Mouse (Mus musculus): Measurements from ENCODE around the gene Tepp. TPM values are rescaled to one million over a fixed set of nuclear protein-coding genes. Genes with fewer than 3 reads are reported as not detected.

The Tepp gene
- polyA plus RNA-seq (2015; fragmentation: Nextera tagmentation; extraction: Ambion mirVana) = 1.5 TPM in 1 of 2 replicates, not detected in the other

DNA sequence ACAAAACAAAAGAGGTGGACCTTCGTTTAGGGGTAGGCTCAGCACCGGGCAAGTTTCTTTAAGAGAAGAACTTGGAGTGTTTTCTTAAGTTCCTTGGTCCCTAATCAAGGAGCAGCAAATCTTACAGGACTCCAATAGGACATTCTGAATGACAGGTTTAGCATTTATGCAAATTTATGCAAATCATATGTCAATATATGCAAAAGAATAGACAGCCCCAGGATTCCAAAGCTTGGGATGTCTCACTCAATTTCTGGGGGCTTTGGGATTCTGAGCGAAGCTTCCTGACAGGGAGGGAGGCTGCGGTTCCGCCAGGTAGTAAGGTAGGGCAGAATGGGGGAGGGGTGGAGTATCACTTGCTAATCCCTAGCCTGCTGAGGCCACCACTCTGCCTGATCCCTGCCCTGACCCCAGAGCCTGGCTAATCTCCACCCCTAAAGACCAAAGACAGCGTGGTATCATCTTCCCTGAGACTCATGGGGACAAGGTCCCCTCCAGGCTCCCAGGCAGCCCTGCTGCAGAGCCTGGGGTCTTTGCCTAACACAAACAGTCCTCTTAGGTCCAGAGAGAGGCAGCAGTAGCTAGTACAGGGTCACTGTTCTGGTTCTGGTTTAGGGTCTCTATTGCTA, at the start of gene Tepp:
TSS of gene Tepp (plus strand) at position 225 of the 629 bp plus-strand sequence.
- H3K4me2 ChIP-seq (ENCODE audit: low read length) = peak within 1 kb of the TSS; percentile 16
- peak; percentile 64 for ATAC-seq
- no peak within 1 kb of the TSS for H3K27ac ChIP-seq (ENCODE audit: low read length)

DNA sequence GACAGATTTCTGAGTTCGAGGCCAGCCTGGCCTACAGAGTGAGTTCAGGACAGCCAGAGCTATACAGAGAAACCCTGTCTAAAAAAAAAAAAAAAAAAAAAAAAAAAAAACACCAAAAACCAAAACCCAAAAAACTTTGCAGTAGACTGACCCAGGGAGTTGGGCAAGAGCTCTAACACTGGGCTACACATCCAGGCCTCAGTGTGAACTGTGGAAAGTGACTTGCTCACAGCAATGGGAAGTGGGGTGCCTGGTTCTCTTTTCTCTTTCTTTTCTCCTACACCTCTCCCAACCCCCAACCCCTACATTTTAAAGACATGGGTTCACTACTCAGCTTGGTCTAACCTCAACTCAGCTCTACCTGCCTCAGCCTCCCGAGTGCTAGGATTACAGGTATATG, 48.2 kb upstream of the Tepp start:
- Histone ChIP-seq H3K9me3 (ENCODE audit: control insufficient read depth, low read length) (no peaks in the 10 kb centered on the region), H3K27me3 (replicated peaks; ENCODE audit: control insufficient read depth, insufficient read depth, low read length) (no peaks in the 10 kb centered on the region), H3K9ac (replicated peaks; ENCODE audit: low read depth, low read length) (no peak overlapping the region), H3K4me1 (replicated peaks; ENCODE audit: control insufficient read depth, insufficient read depth, low read length) (no peaks in the 10 kb centered on the region), H3K36me3 (ENCODE audit: control insufficient read depth, insufficient read depth) (no peaks in the 10 kb centered on the region), H3K27ac (ENCODE audit: low read length) (no peak overlapping the region), H3K4me2 (ENCODE audit: low read length) (no peak overlapping the region), H3K4me3 (replicated peaks; ENCODE audit: low read length) (no peak overlapping the region)
- WGBS = 87% methylated on average over 2 of the region's 2 CpGs
- ATAC-seq = no peak

More for the DNA sequence above, at the start of gene Tepp:
- Histone ChIP-seq H3K9me3 (ENCODE audit: control insufficient read depth, low read length) (no peaks in the 10 kb centered on the region), H3K4me3 (replicated peaks; ENCODE audit: low read length) (no peak within 1 kb of the TSS), H3K27me3 (replicated peaks; ENCODE audit: control insufficient read depth, insufficient read depth, low read length) (no peaks in the 10 kb centered on the region), H3K9ac (replicated peaks; ENCODE audit: low read depth, low read length) (no peak within 1 kb of the TSS), H3K4me1 (replicated peaks; ENCODE audit: control insufficient read depth, insufficient read depth, low read length) (peaks cover 9% of the 10 kb centered on the region), H3K36me3 (ENCODE audit: control insufficient read depth, insufficient read depth) (no peaks in the 10 kb centered on the region)
- 13% methylated on average over 6 of the region's 6 CpGs for WGBS

DNA sequence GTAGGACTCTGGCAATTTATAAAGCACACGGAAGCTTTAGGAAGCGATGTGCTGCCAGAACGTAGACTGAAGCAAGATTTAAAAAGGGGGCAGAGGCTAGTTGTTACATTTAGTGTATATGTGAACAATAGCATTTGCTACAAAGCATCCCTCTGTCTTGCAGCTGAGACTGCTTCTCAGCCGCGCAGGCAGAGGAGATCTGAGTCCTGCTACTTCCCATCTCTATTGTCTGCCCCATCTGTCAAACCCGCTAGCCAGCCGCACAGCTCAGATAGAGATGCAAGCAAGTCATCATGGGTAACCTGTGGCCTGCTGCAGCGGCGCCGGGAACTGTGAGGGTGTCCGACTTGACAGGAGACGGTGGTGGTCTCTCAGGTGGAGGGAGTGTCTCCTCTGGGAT, 39.9 kb upstream of the Tepp start:
- H3K9me3 ChIP-seq (ENCODE audit: control insufficient read depth, low read length) = no peaks in the 10 kb centered on the region
- H3K36me3 ChIP-seq (ENCODE audit: control insufficient read depth, insufficient read depth) = no peaks in the 10 kb centered on the region
- no peak for ATAC-seq
- H3K27me3 ChIP-seq (replicated peaks; ENCODE audit: control insufficient read depth, insufficient read depth, low read length) = no peaks in the 10 kb centered on the region
- no peak overlapping the region for H3K4me2 ChIP-seq (ENCODE audit: low read length)
- 64% methylated on average over 12 of the region's 12 CpGs for WGBS
- H3K27ac ChIP-seq (ENCODE audit: low read length) = no peak overlapping the region
- no peak overlapping the region for H3K9ac ChIP-seq (replicated peaks; ENCODE audit: low read depth, low read length)
- no peak overlapping the region for H3K4me3 ChIP-seq (replicated peaks; ENCODE audit: low read length)
- H3K4me1 ChIP-seq (replicated peaks; ENCODE audit: control insufficient read depth, insufficient read depth, low read length) = no peaks in the 10 kb centered on the region; the same call in 1 of the 2 replicates

DNA sequence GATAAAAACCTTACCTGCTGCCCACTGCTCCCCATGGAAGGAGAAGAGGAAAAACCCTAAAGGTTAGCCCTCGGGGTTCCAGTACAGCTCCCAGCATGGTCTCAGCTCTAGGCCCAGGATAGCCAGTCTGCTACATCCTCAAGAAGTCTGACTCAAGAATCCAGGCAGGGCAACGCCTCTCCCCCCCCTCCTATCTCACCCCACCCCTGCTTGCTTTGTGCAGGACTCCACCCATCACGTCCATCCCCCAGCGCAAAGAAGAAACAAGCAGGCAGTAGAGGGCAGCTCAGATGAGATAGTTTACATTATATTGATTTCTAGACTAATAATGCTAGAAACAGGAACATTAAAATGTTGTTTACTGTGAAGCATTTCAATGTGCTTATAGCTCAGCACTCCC, 38.5 kb upstream of the Tepp start:
- no peaks in the 10 kb centered on the region; the same call in 1 of the 2 replicates for H3K4me1 ChIP-seq (replicated peaks; ENCODE audit: control insufficient read depth, insufficient read depth, low read length)
- H3K9ac ChIP-seq (replicated peaks; ENCODE audit: low read depth, low read length) = no peak overlapping the region
- H3K9me3 ChIP-seq (ENCODE audit: control insufficient read depth, low read length) = no peaks in the 10 kb centered on the region
- no peak for ATAC-seq
- no peaks in the 10 kb centered on the region for H3K36me3 ChIP-seq (ENCODE audit: control insufficient read depth, insufficient read depth)
- H3K27me3 ChIP-seq (replicated peaks; ENCODE audit: control insufficient read depth, insufficient read depth, low read length) = no peaks in the 10 kb centered on the region
- no peak overlapping the region for H3K4me3 ChIP-seq (replicated peaks; ENCODE audit: low read length)
- 26% methylated on average over 4 of the region's 4 CpGs for WGBS
- no peak overlapping the region for H3K4me2 ChIP-seq (ENCODE audit: low read length)
- H3K27ac ChIP-seq (ENCODE audit: low read length) = no peak overlapping the region

DNA sequence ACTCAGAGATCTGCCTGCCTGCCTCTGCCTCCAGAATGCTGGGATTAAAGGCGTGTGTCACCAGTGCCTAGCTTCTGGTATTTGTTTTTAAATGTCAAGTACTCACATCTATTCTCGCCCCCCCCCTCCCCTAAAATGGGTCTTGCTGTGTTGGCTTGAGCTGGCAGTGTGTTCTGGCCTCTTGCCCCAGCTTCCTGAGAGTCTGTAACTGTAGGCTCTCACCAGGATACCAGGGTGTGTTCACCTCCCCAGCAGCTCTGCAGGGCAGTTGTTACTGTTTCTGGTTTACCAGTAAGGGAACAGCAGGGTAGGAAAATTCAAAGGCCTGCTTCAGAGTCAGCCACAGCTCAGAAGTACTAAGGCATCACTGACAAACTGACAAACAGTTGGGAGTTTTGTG, 37.5 kb upstream of the Tepp start:
- no peak for ATAC-seq
- no peaks in the 10 kb centered on the region for H3K27me3 ChIP-seq (replicated peaks; ENCODE audit: control insufficient read depth, insufficient read depth, low read length)
- no peak overlapping the region for H3K9ac ChIP-seq (replicated peaks; ENCODE audit: low read depth, low read length)
- no peaks in the 10 kb centered on the region for H3K9me3 ChIP-seq (ENCODE audit: control insufficient read depth, low read length)
- H3K4me2 ChIP-seq (ENCODE audit: low read length) = no peak overlapping the region
- WGBS = 21% methylated on average over 2 of the region's 2 CpGs
- H3K4me3 ChIP-seq (replicated peaks; ENCODE audit: low read length) = no peak overlapping the region
- no peak overlapping the region for H3K27ac ChIP-seq (ENCODE audit: low read length)
- H3K4me1 ChIP-seq (replicated peaks; ENCODE audit: control insufficient read depth, insufficient read depth, low read length) = no peaks in the 10 kb centered on the region; the same call in 1 of the 2 replicates
- H3K36me3 ChIP-seq (ENCODE audit: control insufficient read depth, insufficient read depth) = no peaks in the 10 kb centered on the region

DNA sequence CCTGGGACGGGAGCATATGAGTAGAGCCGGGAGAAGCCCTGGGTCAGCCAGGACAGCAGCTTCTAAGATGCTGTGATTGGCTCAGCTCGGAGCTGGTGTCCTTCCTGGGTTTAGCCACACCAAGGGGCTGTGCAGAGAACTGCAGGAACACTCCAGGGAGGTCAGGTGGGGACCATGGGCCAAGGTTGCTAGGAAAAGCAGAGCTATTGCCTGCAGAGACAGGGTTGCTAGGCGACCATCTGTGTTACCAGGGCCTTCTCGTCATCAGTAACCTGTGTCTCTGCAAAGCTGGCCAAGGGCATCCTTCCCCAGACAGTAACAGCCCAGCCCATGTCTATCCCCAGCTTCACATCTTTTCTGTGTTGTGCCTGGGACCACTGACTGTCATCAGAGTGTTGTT, 28.9 kb upstream of the Tepp start:
- ATAC-seq = no peak; the same call in 1 of the 2 replicates
- no peak overlapping the region for H3K4me3 ChIP-seq (replicated peaks; ENCODE audit: low read length)
- no peak overlapping the region for H3K27ac ChIP-seq (ENCODE audit: low read length)
- H3K27me3 ChIP-seq (replicated peaks; ENCODE audit: control insufficient read depth, insufficient read depth, low read length) = no peaks in the 10 kb centered on the region
- 56% methylated on average over 5 of the region's 5 CpGs for WGBS
- no peaks in the 10 kb centered on the region for H3K9me3 ChIP-seq (ENCODE audit: control insufficient read depth, low read length)
- no peak overlapping the region for H3K4me2 ChIP-seq (ENCODE audit: low read length)
- H3K9ac ChIP-seq (replicated peaks; ENCODE audit: low read depth, low read length) = no peak overlapping the region
- no peaks in the 10 kb centered on the region for H3K4me1 ChIP-seq (replicated peaks; ENCODE audit: control insufficient read depth, insufficient read depth, low read length)
- H3K36me3 ChIP-seq (ENCODE audit: control insufficient read depth, insufficient read depth) = no peaks in the 10 kb centered on the region

DNA sequence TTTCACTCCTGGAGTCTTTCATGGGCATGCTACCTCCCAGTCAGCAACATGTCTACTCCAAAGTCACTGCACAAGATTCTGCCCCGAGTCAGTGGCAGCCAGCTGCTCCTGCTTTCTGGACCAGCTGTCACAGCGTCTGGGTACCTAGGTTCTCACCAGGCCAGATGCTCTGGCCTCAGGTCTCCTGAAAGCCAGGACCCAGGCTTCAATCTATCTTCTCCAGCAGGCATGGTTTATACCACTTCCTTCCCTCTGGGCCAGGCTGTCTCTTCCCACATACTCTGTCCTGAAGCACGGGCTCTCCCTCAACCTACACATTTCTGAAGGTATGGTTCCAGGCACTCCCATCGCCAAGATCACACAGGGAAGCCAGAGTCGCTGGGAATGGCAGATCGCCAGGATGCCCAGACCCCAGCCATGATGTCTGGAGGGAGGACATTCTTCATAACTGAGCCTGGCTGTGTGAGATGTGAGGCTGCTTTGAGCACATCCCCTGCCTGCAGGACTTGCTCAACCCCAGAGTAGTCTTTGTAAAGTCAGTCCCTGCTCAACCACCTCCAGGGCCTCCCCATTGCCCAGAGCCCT, 21.2 kb upstream of the Tepp start:
- no peak for ATAC-seq
- 73% methylated on average over 6 of the region's 6 CpGs for WGBS
- H3K4me1 ChIP-seq (replicated peaks; ENCODE audit: control insufficient read depth, insufficient read depth, low read length) = peaks cover 4% of the 10 kb centered on the region
- no peaks in the 10 kb centered on the region for H3K27me3 ChIP-seq (replicated peaks; ENCODE audit: control insufficient read depth, insufficient read depth, low read length)
- no peaks in the 10 kb centered on the region for H3K9me3 ChIP-seq (ENCODE audit: control insufficient read depth, low read length)
- no peak overlapping the region for H3K27ac ChIP-seq (ENCODE audit: low read length)
- H3K36me3 ChIP-seq (ENCODE audit: control insufficient read depth, insufficient read depth) = no peaks in the 10 kb centered on the region
- no peak overlapping the region for H3K4me2 ChIP-seq (ENCODE audit: low read length)
- H3K4me3 ChIP-seq (replicated peaks; ENCODE audit: low read length) = no peak overlapping the region
- H3K9ac ChIP-seq (replicated peaks; ENCODE audit: low read depth, low read length) = no peak overlapping the region

DNA sequence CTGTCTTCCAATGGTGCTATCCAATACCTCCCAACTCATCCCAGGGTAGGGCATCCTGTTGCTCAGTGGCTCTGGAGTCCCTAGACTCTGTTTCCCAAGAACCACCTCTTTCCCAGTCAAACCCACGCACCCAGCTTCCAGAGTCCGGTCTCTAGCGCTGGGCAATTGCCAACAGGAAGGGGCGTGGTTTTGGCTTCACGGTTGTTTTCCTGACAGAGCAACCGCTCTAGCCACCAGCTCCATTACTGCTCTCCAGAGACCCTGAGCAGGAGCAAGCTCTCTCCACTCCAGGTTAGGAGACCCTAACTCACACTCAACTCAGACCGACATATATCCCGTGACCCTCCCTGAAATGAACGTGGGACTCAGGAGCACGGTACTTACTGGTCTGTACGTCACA, 17.2 kb upstream of the Tepp start:
- H3K27me3 ChIP-seq (replicated peaks; ENCODE audit: control insufficient read depth, insufficient read depth, low read length) = no peaks in the 10 kb centered on the region
- H3K9ac ChIP-seq (replicated peaks; ENCODE audit: low read depth, low read length) = no peak overlapping the region
- H3K9me3 ChIP-seq (ENCODE audit: control insufficient read depth, low read length) = no peaks in the 10 kb centered on the region
- WGBS = 78% methylated on average over 11 of the region's 11 CpGs
- H3K4me1 ChIP-seq (replicated peaks; ENCODE audit: control insufficient read depth, insufficient read depth, low read length) = peaks cover 4% of the 10 kb centered on the region
- H3K4me2 ChIP-seq (ENCODE audit: low read length) = no peak overlapping the region
- H3K27ac ChIP-seq (ENCODE audit: low read length) = no peak overlapping the region
- no peaks in the 10 kb centered on the region for H3K36me3 ChIP-seq (ENCODE audit: control insufficient read depth, insufficient read depth)
- no peak overlapping the region for H3K4me3 ChIP-seq (replicated peaks; ENCODE audit: low read length)
- no peak for ATAC-seq

DNA sequence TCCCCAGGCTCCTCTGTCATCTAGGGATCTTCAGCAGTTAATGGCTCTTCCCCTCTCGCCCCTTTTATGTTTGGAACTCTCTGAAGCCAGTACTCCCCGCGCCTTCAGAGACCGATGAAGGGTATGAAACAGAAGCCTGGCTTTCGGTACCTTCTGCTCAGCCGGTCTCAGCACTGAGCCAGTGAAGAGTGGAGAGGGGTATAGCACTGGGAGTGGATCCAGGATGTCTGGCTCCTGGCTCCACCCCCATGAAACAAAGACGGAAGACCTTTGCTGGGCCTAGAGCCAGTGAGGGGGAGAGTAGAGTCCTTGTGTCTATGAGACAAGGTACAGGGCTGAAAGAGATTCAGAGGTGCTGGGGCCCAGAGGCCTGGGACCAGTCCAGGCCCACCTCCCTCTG, 16.5 kb upstream of the Tepp start:
- H3K36me3 ChIP-seq (ENCODE audit: control insufficient read depth, insufficient read depth) = no peaks in the 10 kb centered on the region
- no peak overlapping the region for H3K4me3 ChIP-seq (replicated peaks; ENCODE audit: low read length)
- peak; percentile 55; the same call in 1 of the 2 replicates for ATAC-seq
- H3K9ac ChIP-seq (replicated peaks; ENCODE audit: low read depth, low read length) = no peak overlapping the region; the same call in 1 of the 2 replicates
- peaks cover 4% of the 10 kb centered on the region for H3K4me1 ChIP-seq (replicated peaks; ENCODE audit: control insufficient read depth, insufficient read depth, low read length)
- WGBS = 45% methylated on average over 7 of the region's 7 CpGs
- H3K4me2 ChIP-seq (ENCODE audit: low read length) = no peak overlapping the region
- H3K27ac ChIP-seq (ENCODE audit: low read length) = peak overlapping the region; percentile 26; the same call in 1 of the 2 replicates
- H3K9me3 ChIP-seq (ENCODE audit: control insufficient read depth, low read length) = no peaks in the 10 kb centered on the region
- H3K27me3 ChIP-seq (replicated peaks; ENCODE audit: control insufficient read depth, insufficient read depth, low read length) = no peaks in the 10 kb centered on the region

Data from forebrain, embryonic 16.5 days (tissue).